Mouse (Mus musculus) lung, postnatal 0 days (tissue): ENCODE data around the gene Zfand3. TPM values are rescaled to one million over a fixed set of nuclear protein-coding genes. Genes with fewer than 3 reads are reported as not detected.

ENCODE experiments used
- ATAC-seq: fragments of 200-750 bp; cut with Nextera tagmentation; 2 replicates; pipeline ENCODE4 v1.8.0; 2017; ENCODE audit warnings: moderate library complexity
- DNase-seq: peaks from one replicate; pipeline ENCODE4 v3.0.0-alpha.2; 2016; ENCODE audit warnings: low spot score
- H3K27ac ChIP-seq: fragments of 300-500 bp; sonication (generic); 2 replicates; pipeline ENCODE4 v1.5.1; 2014; ENCODE audit warnings: antibody characterized with exemption, mild to moderate bottlenecking, low read length, mixed read lengths
- H3K27me3 ChIP-seq: fragments of 300-500 bp; sonication (generic); replicated peaks from 2 replicates; pipeline ENCODE4 v1.6.1; 2014; ENCODE audit warnings: low read length, mixed read lengths; ENCODE audit not compliant: insufficient read depth
- H3K36me3 ChIP-seq: fragments of 300-500 bp; sonication (generic); 2 replicates; pipeline ENCODE4 v1.6.1; 2014; ENCODE audit warnings: low read length, mixed read lengths; ENCODE audit not compliant: insufficient read depth
- H3K4me1 ChIP-seq: fragments of 300-500 bp; sonication (generic); 2 replicates; pipeline ENCODE4 v1.6.1; 2014; ENCODE audit warnings: antibody characterized with exemption, low read depth, low read length, mixed read lengths; ENCODE audit not compliant: insufficient read depth
- H3K4me2 ChIP-seq: fragments of 300-500 bp; sonication (generic); replicated peaks from 2 replicates; pipeline ENCODE4 v1.6.1; 2014; ENCODE audit warnings: low read depth, mild to moderate bottlenecking, low read length, moderate library complexity, mixed read lengths
- H3K4me3 ChIP-seq: fragments of 300-500 bp; sonication (generic); 2 replicates; pipeline ENCODE4 v1.5.1; 2014; ENCODE audit warnings: low read depth, low read length
- H3K9ac ChIP-seq: fragments of 300-500 bp; sonication (generic); replicated peaks from 2 replicates; pipeline ENCODE4 v1.6.1; 2014; ENCODE audit warnings: low read depth, mild to moderate bottlenecking
- H3K9me3 ChIP-seq: fragments of 300-500 bp; sonication (generic); 2 replicates; pipeline ENCODE4 v1.6.1; 2016; ENCODE audit warnings: low read length, mixed read lengths
- CTCF ChIP-seq: IDR thresholded peaks from 2 replicates; pipeline ENCODE4 v1.5.1; 2016; ENCODE audit warnings: antibody characterized with exemption, mild to moderate bottlenecking
- EP300 ChIP-seq: IDR thresholded peaks from 2 replicates; pipeline ENCODE4 v1.6.1; 2016; ENCODE audit warnings: antibody characterized with exemption, mild to moderate bottlenecking, control low read depth
- WGBS: fragments of 180-500 bp; shearing (Covaris S2); extraction: QIAGEN DNeasy Blood & Tissue Kit; methylation state at CpG from one replicate; pipeline ENCODE4 v1.1.7; 2014; 5-methylcytosine and 5-hydroxymethylcytosine counted together
- polyA plus RNA-seq: library from polyadenylated mRNA; unstranded; fragments of >200 nt; fragmentation: Nextera tagmentation; extraction: Ambion mirVana; gene quantifications from 2 replicates; pipeline ENCODE4 v1.2.1, GENCODE M21; 2015

The Zfand3 gene
- polyA plus RNA-seq, 1 experiment from 2014 or later = 52.1 TPM

DNA sequence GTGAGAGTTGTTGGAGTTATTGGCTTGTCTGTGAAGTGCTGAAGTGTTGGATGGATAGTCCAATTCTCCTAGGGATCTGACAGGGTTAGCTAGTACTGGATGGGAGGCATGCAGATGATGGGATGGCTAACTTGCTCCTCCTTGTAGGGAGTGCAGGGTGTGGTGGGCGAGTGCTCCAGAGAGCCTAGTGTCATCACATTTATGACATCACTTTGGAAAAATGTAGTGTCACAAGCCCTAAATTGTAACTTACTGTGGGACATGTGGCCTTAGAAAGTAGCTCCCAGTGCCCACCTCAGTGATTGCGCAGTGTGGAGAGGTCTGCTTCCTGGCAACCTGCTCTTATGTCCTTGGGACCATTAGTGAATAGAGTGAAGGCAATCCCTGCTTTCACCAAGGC is 2.3 kb downstream of the Zfand3 start:
- DNase-seq = no peak
- H3K9me3 ChIP-seq = no peaks in the 10 kb centered on the region
- H3K4me3 ChIP-seq = no peak overlapping the region
- 62% methylated on average over 2 of the region's 2 CpGs for WGBS
- no peaks in the 10 kb centered on the region for H3K36me3 ChIP-seq
- no peak overlapping the region for H3K9ac ChIP-seq
- TF ChIP-seq EP300 = no peak
- no peak for TF ChIP-seq CTCF
- H3K27me3 ChIP-seq = no peaks in the 10 kb centered on the region
- ATAC-seq = no peak
- H3K4me1 ChIP-seq = peaks cover 16% of the 10 kb centered on the region
- peak overlapping the region; percentile 17; the same call in 1 of the 2 replicates for H3K4me2 ChIP-seq
- H3K27ac ChIP-seq = no peak overlapping the region

DNA sequence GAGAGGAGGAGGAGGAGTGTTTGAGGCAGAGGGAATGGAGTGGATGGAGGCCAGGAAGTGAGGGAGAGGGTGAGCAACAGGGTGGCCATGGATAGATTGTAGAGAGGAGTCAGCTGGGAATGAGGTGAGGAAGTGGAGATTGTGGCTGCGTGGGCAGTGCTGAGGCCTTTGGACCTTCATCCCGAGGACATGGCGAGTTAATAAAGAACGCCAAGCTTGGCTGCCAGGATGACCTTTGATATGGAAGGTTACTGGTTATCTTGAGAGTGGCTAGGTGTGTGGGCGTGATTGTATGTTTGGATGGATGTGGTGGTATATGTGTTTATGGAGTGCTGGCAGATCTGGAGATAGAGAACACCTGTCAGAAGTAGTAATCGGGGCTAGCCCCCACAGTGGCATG is 3.4 kb downstream of the Zfand3 start:
- peak overlapping the region; percentile 8; the same call in 1 of the 2 replicates for H3K4me2 ChIP-seq
- H3K9me3 ChIP-seq = no peaks in the 10 kb centered on the region
- no peak overlapping the region for H3K4me3 ChIP-seq
- no peaks in the 10 kb centered on the region for H3K27me3 ChIP-seq
- H3K9ac ChIP-seq = no peak overlapping the region
- DNase-seq (no peak), ATAC-seq (no peak)
- peaks cover 16% of the 10 kb centered on the region for H3K4me1 ChIP-seq
- H3K36me3 ChIP-seq = no peaks in the 10 kb centered on the region
- 47% methylated on average over 6 of the region's 6 CpGs for WGBS
- TF ChIP-seq CTCF = no peak
- no peak for TF ChIP-seq EP300
- H3K27ac ChIP-seq = peak overlapping the region; percentile 16

DNA sequence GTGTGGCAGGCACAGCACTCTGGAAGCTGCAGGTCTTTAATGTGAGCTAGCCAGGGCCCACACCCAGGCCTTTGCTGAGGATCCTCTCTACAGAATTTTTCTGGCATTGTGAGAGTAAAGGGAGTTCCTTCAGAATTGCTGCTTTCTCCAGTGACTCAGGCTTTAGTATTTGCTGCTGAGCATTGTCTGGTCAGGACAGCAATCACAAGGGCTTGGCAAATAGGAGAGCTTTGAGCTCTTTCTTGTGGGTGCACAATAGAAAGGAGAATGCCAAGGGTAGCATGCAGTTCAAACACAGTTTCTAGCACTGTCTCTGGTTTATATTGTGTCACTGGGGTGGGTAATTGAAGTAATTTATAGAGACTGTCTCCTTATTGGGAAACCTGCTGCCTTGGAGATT is 3.9 kb downstream of the Zfand3 start:
- Histone ChIP-seq H3K27ac (peak overlapping the region; percentile 16), H3K27me3 (no peaks in the 10 kb centered on the region), H3K9me3 (no peaks in the 10 kb centered on the region), H3K36me3 (no peaks in the 10 kb centered on the region), H3K4me1 (peaks cover 16% of the 10 kb centered on the region), H3K4me3 (no peak overlapping the region), H3K4me2 (peak overlapping the region; percentile 8; the same call in 1 of the 2 replicates), H3K9ac (no peak overlapping the region)
- TF ChIP-seq EP300 (no peak), CTCF (no peak)
- DNase-seq (peak; percentile 62), ATAC-seq (no peak)

DNA sequence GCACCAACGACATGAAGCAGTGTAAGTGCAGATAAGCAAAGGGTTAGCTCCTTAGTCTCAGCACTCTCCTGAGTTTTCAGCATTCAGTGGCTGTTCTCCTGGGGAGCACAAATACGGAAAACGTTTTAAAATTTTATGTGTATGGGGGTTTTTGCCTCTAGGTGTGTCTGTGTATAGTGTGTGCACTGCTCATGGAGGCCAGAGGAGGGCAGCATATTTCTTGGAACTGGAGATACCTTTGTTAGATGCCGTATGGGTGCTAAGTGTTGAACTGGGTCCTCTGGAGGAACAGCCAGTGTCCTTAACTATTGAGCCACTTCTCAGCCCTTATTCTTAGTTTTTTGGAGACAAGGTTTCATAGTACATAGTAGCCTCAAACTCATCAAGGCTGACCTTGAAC is 10.1 kb downstream of the Zfand3 start:
- Histone ChIP-seq H3K4me1 (peaks cover 6% of the 10 kb centered on the region; the same call in 1 of the 2 replicates), H3K9ac (no peak overlapping the region), H3K27ac (no peak overlapping the region), H3K4me3 (no peak overlapping the region), H3K4me2 (no peak overlapping the region), H3K36me3 (no peaks in the 10 kb centered on the region), H3K9me3 (no peaks in the 10 kb centered on the region), H3K27me3 (no peaks in the 10 kb centered on the region)
- no peak for DNase-seq
- ATAC-seq = no peak
- WGBS = 89% methylated on average over 4 of the region's 4 CpGs
- peak; percentile 35 for TF ChIP-seq CTCF
- TF ChIP-seq EP300 = no peak

DNA sequence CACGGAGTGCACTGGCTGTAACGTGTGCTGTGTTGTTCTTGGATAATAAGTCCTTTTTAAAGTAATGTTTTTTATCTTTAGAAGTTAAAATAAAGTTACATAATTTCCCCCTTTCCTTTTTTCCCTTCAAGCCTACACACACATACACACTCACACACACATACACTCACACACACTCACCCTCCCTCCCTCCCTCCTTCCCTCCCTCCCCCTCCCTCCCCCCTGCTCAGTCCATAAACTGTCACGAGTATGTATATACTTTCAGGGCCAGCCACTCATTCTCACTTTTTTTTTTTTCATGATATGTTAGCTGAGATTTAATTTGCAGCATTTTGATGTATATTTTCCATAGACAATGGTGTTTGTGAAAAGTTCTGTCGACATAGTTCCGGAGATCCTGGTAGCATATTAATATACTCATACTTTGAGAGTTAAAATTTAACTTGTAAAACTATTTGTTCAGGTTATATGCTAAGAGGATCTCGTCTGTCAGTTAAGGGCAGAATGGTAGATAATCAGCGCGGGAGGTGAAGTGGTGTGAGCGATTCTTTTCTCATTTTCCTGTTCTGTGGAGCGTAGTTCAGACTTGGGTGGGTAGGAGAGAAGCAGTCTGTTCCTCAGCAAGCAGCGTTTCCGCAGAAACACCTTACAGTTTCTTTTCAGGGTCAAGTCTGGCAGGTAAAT is 14.5 kb downstream of the Zfand3 start:
- ATAC-seq = no peak

DNA sequence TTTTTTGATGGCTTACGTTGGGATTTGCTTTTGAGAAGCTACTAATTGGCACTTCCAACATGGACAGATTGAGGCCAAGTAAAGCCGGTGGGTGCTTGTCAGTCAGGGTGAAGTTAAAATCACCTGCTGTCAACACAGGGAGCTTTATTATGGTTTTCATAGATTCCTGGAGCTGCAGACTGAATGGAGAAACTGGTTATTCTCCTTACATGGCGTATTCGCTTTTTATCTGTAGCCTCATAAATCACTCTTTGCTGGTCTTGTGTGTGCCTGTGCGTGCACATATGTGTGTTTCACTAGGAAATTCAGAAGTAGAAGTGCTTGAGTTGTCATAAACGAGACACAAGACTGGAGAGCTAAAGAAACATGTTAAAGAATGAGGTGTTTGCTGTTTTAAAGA is 15.4 kb downstream of the Zfand3 start:
- 65% methylated on average over 6 of the region's 6 CpGs for WGBS
- H3K4me2 ChIP-seq = no peak overlapping the region
- no peaks in the 10 kb centered on the region for H3K27me3 ChIP-seq
- DNase-seq (no peak), ATAC-seq (no peak)
- no peak overlapping the region for H3K27ac ChIP-seq
- no peaks in the 10 kb centered on the region for H3K9me3 ChIP-seq
- H3K4me1 ChIP-seq = peaks cover 14% of the 10 kb centered on the region; the same call in 1 of the 2 replicates
- H3K9ac ChIP-seq = no peak overlapping the region
- no peak for TF ChIP-seq CTCF
- TF ChIP-seq EP300 = no peak
- no peak overlapping the region for H3K4me3 ChIP-seq
- no peaks in the 10 kb centered on the region for H3K36me3 ChIP-seq

More for the DNA sequence above, 14.5 kb downstream of the Zfand3 start:
- Histone ChIP-seq H3K4me1 (peaks cover 14% of the 10 kb centered on the region; the same call in 1 of the 2 replicates), H3K36me3 (no peaks in the 10 kb centered on the region), H3K27ac (no peak overlapping the region), H3K4me2 (no peak overlapping the region), H3K27me3 (no peaks in the 10 kb centered on the region), H3K4me3 (no peak overlapping the region), H3K9me3 (no peaks in the 10 kb centered on the region), H3K9ac (no peak overlapping the region)
- no peak for TF ChIP-seq EP300
- no peak for TF ChIP-seq CTCF
- DNase-seq = no peak
- 36% methylated on average over 12 of the region's 12 CpGs for WGBS
